Mouse (Mus musculus) spleen, postnatal 36 days (tissue): Measurements from ENCODE around the gene Terb2.
"Not testable (repeated sequence)": the region's sequence is repeated elsewhere in the genome, so short reads cannot be mapped to it uniquely, and the experiment has no call there.

Experiments used
- DNase-seq, 2 experiments: peaks; one replicate each; pipeline ENCODE4 v3.0.0; 2022; ENCODE audit warnings: low spot score in 2 of 2, mixed read lengths in 1 of 2

The Terb2 gene

DNA sequence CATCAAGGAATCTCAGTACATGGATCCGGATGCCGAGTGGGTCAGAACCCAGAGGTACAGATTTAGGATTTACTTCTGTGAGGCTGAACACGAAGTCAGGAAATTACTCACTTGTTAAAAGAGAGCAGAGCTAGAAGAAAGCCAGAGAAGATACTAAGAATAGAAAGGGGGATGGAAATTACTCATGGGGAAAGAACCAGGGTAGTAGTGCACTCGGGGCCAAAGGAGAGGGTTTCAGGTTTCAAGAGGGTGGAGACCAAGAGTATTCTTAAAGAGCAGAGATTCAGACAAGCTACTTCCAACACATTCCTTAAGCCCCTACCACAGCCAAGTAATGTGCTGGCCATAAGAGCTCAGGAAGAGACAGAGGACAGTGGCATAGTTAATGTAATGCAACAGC is 24.5 kb upstream of the Terb2 start:
- DNase-seq: no peak

DNA sequence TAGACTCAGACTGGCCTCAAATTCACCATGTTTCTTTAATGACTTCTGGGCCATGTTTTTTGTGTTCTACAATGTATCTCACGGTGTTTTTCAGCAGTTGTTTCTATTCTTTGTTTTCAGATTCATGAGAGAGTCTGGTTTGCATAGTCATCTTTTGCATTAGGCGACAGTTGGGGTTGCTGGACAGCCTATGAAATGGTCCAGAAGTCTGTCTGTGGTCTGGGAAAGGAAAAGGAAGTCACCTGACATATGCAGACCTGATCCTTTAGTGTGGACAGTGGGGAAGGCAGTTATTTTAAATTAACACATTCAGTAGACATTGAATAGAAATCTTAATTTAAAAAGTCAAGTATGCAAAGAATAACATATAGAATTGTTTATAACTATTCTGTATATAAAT is 23.5 kb upstream of the Terb2 start:
- no peak for DNase-seq

DNA sequence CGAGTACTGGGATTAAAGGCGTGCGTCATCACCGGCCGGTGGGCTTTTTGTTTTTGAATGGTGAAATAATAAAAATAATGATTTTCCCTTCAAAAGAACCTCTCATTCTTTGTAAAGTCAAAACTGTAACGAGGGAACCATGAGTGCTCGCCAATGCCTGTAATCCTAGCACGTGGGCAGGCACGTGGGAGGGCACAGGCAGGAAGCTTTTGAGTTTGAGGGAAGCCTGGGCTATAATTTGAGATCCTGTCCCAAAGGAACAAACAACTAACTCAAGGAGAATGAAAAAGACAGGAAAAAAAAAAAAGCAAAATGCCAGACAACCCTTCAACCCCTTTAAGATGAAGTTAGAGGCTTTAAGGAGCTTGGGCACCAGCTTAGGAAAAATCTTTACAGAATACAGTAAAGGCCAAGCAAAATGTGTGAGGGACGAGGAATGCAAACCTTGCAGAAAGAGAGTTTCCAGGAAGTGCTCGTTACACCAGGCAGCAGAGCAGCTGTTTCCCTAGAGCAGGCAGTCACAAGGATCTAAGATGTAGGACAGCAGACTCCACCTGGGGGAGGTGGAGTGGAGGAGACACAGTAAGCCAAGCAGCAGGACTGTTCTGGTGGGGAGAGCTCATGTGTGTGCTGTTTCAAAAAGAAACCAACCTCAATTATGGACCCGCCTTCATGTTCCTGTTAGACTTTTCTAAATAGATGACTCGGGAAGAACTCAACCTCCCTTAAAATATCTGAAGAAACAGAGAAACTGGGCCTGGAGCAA is 22.5 kb upstream of the Terb2 start:
- DNase-seq: no peak

GRCm38 (mm10) chr2:122164293-122164692 is 21.8 kb upstream of the Terb2 start:
- no peak for DNase-seq

DNA sequence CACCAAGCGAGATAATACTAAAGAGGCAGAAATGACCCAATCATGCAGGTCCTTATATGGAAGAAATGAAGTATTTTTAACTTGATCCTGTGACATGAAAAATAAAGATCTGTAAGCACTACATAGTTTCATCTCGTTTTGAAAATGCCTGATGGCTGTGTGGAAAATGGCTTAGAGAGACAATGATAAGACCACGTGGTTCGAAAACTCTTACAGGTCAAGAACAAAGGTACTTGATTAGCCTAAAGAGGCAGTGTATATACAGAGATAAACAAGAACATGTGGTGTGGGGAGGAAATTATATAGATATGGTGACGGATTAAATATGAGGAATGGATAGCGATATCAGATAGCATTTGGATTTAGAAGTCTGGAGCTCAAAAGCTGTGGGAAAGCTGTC is 14.8 kb upstream of the Terb2 start:
- DNase-seq: no peak

- DNase-seq: no peak
Measured at GRCm38 (mm10) chr2:122172188-122172587, 13.9 kb upstream of the Terb2 start.

DNA sequence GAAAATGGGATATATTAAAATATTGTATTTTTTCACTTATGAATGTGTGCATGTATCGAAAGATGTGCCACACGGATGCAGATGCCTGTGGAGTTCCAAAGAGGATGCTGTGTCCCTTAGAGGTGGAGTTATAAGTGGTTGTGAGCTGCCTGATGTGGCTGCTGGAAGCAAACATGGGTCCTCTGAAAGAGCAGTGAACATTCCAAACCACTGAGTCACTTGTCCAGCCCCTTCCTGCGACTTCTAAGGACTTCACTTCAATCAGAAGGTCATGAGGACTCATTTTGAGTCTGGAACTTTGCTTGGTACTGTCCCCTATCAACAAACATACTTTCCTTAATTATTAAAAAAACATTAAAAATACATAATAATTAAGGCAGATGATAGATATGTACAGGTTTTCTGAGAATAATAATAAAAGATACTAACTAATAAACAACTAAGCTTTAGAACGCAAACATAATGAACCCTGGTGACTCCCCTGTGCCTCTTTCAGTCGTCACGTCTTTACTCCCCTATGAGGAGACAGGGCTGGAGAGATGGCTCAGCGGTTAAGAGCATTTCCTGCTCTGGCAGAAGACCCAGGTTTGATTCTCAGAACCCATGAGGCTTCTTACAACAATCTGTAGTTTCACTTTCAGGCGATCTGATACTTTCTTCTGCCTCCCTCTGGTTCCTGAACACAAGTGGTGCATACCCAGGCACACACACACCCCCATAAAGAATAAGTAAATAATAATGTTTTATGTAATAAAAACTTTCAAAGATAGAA is 5.8 kb upstream of the Terb2 start:
- peak; percentile 30 for DNase-seq

- DNase-seq: no peak
Measured at GRCm38 (mm10) chr2:122185086-122185485, 986 bp upstream of the Terb2 start.

DNA sequence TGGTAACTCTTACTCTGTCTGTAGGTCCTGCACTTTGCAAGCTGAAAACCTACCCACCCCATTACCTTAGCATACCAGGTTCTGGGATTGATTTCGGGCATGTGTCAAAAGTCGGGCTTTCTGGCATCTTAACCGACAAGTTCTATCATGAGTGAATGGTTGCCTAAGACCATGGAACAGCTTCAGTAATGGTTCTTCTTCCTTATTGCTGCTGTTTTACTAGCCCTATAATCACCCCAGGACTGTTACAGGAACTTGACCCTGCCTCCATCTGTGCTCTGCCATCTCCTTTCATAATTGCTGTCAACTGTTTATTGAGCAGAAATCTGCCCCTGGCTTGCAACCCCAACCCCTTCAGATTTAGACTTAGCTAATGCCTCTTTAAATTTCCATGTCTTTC is 679 bp downstream of the Terb2 start:
- DNase-seq: no peak

GRCm38 (mm10) chr2:122191849-122192248 is 5.8 kb downstream of the Terb2 start:
- no peak for DNase-seq

DNA sequence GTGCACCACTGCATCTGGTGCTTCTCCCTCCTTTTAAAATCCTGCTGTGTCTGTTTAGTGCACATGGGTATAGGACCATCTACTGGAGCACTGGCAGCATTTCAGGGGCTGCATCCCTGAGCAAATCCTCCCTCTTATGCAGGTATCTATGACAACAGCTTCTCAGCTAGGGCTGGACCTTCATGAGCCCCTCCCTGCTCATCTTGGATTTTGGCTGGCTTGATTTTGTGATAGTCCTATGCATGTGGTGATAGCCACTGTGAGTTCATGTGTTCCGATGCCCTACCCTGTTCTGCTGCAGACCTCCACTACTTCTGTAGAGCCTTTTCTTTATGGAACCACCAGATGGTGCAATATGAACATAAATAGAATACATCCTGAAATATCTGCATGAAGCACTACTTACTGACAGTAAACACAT is 8.4 kb downstream of the Terb2 start:
- DNase-seq: no peak

DNA sequence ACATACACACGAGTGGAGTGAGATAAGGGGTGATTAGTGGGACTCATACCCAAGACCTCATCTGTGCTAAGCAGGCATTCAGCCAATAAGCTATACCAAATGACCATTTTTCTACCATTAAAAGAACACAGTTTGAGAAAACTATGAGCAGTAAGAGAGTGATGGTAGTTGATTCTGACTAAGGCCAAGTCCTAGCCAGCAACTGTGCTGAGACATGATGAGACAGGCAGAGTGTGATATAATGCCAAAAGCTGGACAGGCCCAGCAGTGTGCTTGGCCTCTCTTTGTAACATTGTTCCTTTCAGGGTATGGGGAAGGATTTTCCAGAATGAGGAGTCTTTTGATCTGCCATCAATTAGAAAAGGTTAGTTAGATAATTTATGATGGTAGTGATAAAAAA is 15.4 kb downstream of the Terb2 start:
- DNase-seq: no peak

DNA sequence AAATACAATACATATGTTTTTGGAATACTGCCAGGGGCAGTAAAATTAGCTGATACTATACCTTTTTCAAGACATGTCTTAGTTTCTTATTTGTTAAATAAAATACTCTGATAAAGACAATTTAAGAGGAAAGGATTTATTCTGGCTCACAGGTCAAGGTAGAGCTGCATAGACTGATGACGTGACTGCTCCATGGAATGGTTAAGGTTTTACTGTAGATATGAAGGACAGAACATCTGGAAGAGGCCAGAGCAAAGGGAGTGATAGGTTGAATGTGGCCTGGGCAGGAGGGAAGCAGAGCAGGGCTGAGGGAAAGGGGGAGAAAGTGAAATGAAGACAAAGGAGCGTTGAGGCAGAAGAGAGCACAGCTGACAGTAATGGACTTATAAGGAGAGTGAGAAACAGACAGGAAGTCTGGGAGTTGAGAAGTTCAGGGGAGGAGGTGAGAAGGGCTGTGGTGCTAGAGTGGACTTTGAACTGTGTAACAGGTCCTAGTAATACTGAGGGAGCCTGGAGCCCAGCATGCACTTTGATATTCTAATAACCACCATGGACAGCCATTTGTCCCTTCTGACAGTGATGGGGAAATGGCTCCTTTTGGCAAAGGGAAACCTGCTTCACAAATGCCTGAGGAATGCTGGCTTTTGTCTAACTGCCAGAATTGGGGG is 20.5 kb downstream of the Terb2 start:
- no peak for DNase-seq

- DNase-seq: no peak
Measured at GRCm38 (mm10) chr2:122210534-122211228, 24.6 kb downstream of the Terb2 start.

DNA sequence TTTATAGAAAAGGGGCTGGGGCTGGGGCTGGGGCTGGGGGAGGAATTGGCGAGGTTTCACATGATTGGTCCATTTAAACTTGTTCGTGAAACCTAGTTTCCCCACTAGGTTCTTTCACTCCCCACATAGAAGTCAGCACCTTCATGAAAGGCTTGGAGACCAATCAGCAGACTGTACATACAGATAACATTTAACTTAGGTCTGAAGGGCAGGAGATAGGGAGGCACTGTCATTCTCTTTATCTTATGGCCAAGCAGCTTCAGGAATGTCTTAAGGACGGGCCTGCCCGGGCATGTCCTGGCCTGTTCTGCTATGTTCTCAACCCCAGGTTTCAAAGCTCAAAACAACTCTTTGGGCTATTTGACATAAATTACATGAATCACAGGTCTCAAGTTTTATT is 31.0 kb downstream of the Terb2 start:
- DNase-seq: not testable (repeated sequence)

DNA sequence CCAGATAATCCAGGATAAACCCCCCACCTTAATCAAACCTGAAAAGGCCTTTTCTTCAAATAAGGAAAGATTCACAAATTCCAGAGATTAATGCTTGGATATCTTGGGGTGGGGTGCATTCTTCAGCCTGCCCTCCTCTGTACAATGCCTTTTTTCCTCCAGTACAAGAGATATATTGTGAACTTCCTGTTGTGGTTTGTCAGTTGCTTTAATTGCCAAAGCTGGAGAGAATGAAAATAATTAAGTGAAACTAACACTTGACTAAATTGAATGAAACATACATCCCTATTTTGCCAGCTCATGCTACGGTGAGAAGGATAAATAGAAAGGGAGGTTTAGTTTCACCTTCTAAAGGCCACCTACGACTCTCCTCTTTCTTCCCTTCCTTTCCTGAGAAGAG is 32.2 kb downstream of the Terb2 start:
- DNase-seq: no peak

DNA sequence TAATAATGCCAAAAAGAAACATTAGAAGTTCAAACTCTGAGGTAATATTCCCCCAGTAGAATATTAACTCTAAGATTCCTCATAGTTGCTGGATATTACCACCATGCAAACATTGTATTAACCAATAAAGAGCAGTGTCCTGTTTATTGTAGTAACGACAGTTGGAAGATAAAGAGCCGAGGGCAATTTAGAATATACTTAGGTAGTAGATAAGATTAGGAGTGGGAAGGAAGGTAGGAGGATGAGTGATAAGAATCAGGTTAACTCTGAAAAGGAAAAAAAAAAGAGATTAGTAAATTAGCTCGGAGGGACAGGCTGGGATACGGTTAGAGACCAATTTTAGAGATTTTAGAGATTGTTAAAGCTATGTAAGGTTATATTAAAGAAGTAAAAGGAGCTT is 35.3 kb downstream of the Terb2 start:
- no peak for DNase-seq

DNA sequence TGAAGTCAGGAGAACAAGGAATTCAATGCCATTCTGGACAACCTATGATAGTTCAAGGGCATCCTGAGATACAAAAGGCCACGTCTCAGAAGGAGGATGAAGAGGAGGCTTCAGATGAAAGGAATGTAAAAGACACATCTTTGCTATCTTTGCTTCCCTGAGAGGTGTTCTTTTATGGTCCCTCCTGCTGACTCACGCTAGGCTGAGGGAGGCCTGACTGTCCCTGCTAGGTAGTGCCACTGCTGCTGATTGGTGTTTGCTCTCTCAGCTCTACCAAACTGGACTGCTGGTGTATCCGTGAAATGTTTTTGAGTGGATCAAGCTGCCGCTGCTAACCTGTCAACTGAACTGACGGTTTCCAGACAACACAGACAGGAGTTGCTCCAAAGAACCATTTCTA is 35.7 kb downstream of the Terb2 start:
- DNase-seq: no peak

DNA sequence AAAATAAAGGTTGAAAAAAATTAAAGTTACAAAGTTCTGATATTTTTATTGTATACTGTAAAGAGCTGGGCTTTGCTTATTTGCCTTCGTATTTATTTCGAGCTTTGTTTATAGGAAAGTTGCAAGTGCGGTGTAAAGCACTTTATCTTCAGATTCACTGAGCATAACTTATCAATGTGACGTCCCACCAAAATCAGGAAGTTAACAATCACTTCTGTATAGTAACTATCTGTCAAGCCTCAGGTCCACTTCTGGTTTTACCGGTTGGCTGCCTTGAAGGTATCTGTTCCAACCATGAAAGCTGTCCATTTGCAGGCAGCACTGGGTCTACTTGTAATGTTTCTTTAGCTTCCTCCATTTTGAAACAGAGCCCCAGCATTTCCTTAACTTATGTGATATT is 36.2 kb downstream of the Terb2 start:
- DNase-seq: no peak

DNA sequence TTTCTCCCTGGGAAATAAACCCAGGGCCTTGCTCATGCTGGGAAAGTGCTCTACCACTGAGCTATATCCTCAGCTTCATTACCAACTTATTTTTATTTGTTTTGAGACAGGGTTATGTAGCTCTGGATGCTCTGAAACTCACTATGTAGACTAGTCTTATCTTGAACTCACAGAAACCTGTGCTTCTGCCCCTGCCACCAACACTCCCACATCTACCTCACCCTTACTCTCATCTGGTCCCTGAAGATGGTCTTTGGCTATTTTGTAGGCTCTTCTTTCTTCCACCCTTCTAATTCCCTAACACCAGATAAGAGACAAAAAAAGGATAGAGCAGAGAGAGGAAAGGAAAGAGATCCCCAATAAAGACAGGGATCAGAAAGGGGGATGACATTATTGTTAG is 37.6 kb downstream of the Terb2 start:
- DNase-seq: no peak

DNA sequence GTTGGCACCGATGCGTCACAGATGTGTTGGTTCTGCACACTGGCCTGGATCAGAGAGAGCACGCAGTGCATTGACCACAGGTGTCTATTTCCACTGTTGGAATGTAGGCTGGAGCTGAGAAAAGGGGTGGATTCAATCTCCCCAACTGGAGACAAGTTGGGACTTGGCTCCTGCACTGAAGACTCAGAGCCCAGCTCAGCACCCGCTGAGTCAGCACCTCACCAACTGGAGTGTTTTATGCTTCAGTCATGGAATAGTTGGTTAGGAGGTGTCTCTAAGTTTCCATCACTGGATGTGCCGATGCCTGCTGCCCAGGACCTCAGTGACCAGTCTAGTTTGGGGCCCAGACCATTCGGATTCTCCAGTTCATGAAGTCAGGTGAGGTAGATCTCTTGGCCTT is 44.3 kb downstream of the Terb2 start:
- no peak for DNase-seq

GRCm38 (mm10) chr2:122231616-122232015 is 45.5 kb downstream of the Terb2 start:
- no peak for DNase-seq
